Mouse (Mus musculus) erythroblast, embryonic 14.5 days (primary cell): Measurements from ENCODE around the gene Amdhd2.

Source experiments
- GATA1 ChIP-seq: IDR thresholded peaks from 2 replicates; pipeline ENCODE4 v1.6.1; 2012; ENCODE audit warnings: low read length, inconsistent platforms, mixed read lengths
- TAL1 ChIP-seq: IDR thresholded peaks from 3 replicates; pipeline ENCODE4 v1.6.1; 2012; ENCODE audit warnings: low read length, inconsistent platforms, mixed read lengths

- TF ChIP-seq TAL1 (no peak), GATA1 (no peak)
Observed at GRCm38 (mm10) chr17:24174259-24174658, 10.7 kb upstream of the Amdhd2 start.
